Mouse (Mus musculus): ENCODE results near the gene Trpm6.

Gene Trpm6

DNA sequence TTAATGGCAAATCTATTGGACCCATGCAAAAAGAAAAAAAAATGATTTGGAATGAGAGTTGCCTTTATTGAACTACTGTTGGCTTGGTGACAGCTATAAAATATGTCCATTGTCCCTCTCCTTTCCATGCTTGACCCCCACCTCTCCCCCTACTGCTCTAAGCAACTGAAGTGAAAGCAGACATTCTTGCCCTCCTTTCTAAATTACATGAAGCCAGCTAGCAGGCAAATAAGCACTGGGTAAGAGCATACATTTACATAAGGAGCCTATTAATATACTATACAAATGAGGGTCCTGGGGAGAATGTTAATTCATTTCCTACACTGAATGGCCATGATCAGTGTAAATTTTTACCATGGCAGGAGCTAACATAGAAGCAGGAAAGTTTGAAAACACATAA lies 148.5 kb downstream of the Trpm6 start:
- no peak for DNase-seq

DNA sequence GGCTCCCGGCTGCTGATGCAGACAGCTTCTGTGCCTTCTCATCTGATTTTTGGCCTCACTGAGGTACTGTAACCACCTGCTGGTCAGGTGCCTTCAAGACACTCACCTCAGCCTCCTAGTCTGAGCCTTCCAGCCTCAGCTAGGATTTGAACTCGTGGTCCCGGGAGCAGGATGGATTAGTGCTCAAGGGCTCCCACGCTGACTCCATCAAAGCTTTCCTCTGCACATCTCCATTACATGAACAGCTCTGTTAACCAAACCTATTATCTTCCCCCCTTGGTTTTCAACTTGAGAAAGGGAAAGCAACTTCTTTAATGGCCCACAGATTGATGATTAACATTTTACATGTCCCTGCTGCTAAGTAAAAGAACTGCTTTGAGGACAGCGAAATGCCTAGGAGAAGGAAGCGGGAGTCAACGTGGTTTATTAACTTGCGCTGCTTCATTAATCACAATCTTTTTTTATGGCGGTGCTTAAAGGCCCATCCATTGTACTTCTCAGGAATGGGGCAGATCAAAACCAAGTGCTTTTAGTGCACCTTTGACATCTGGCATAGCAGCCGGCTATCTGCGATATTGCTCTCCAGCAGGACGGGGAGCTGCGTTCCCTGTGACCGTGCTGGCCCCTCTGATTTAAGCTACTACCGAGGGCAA lies 152.4 kb downstream of the Trpm6 start:
- peak; percentile 27 for DNase-seq

DNA sequence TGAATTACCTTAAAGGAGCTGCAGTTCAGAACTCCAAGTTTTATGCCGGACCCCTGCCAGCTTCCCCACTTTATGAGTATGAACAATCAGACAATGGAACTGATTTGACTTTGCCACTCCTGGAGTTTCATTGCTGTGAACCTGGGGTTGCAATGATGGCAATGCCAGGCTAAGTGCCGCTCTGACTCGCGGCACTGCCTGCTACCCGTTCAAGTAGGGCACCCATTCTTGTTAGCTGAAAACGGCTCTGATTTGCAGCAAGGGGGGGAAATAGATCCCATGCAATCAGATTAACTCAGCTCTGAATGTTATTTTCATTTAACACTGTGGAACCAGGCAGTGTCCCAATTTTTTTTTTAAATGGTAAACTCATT lies 152.9 kb downstream of the Trpm6 start:
- no peak for DNase-seq

DNA sequence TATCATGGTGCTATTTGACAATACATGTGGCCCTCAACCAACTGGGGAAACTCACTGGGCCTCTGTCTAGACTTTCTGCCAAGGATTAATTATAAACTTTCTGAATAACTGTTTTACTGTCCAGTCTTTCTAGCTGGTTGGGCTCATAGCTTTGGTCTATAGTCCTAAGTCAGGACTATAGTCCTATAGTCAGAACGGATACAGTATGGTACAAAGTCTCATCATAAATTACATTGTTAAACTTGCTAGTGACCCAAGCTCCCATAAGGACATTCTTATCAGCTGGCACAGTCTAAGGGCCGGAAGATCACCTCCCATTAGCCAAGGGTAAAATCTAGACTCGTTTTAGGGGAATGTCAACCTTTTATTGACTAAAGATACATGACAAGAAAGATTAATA lies 155.7 kb downstream of the Trpm6 start:
- no peak for DNase-seq

DNA sequence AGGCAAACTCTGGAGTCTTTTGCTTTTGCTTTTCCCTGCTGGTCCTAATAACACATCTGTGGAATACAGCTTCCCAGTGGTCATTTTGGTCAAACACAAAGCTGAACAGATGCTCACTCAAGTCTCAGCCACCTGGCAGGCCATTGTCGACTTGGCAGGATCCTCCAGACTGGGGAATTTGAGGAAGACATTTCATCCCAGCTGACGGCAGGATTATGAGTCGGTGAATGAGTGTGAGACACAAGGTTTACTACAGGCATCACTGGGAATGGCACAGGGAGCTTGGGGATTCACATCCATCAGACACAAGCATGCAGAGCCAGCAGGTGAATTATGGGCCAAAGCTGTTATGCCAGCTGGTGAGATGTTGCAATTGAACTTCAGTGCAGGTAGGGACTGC lies 159.9 kb downstream of the Trpm6 start:
- no peak for DNase-seq

DNA sequence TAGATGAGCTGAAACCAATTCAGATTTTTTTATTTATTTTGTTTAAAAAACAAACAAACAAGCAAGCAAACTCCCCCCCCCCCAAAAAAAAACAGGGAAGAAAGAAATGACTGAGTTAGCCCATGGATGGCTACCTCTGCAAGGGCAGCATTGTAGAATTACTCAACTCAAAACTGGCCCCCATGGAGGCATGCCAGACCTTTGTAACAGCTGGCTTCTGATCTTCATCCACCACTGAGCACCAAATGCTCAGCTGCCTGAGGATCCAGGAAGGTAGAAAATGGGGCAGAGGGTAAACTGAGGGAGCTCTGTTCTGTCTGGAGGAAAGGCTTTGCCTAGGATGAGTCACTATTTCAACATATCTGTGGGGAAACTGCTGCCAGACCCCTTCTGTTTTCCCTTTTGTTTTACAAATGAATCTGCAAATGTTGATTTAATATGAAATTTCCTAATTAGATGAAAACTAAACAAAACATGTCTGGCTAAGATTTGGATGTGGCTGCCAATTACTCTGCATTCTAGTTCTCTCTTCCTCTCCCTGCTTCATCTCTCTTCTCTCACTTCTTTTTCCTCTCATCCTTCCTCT lies 162.1 kb downstream of the Trpm6 start:
- no peak for DNase-seq

DNA sequence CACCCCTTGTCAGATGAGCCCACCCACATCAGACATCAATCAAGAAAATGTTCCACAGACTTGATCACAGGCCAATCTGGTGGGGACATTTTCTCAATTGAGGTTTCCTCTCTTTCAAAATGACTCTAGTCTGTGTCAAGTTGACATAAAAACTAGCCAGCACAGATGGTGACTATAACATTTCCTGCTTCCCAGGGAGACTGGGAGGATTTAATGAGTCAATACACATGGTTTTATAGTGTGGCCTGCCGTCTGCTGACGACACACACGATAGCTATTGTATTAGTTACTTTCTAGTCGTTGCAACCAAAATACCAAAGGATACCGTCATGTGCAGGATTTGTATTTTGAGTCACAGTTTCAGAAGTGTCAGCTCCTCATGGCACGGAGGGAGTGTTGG lies 191.6 kb downstream of the Trpm6 start:
- no peak for DNase-seq

All from embryo, embryonic 11 days (tissue).